Mouse (Mus musculus) myocyte (in vitro differentiated cells): ENCODE measurements around the gene Madd.

Source experiments
- CEBPB ChIP-seq: IDR thresholded peaks from 2 replicates; pipeline ENCODE4 v1.6.1; 2011; ENCODE audit warnings: mild to moderate bottlenecking, moderate library complexity; ENCODE audit not compliant: poor library complexity, insufficient read depth, severe bottlenecking
- E2F4 ChIP-seq: IDR thresholded peaks from one replicate; pipeline ENCODE4 v1.6.1; 2011; ENCODE audit warnings: mild to moderate bottlenecking, control low read depth, moderate library complexity; ENCODE audit not compliant: insufficient read depth
- MAX ChIP-seq: IDR thresholded peaks from one replicate; pipeline ENCODE4 v1.6.1; 2011; ENCODE audit warnings: low read depth, mild to moderate bottlenecking, control low read depth
- POLR2A ChIP-seq: IDR thresholded peaks from one replicate; pipeline ENCODE4 v1.6.1; 2011; ENCODE audit warnings: low read depth, mild to moderate bottlenecking, control low read depth, moderate library complexity; ENCODE audit not compliant: insufficient read length
- POLR2AphosphoS2 ChIP-seq: IDR thresholded peaks from one replicate; pipeline ENCODE4 v1.6.1; 2011; ENCODE audit warnings: low read depth, control low read depth; ENCODE audit not compliant: insufficient read length
- REST ChIP-seq: IDR thresholded peaks from one replicate; pipeline ENCODE4 v1.6.1; 2011; ENCODE audit warnings: mild to moderate bottlenecking, control low read depth, moderate library complexity; ENCODE audit not compliant: insufficient read depth, insufficient read length
- TCF12 ChIP-seq: IDR thresholded peaks from one replicate; pipeline ENCODE4 v1.6.1; 2011; ENCODE audit warnings: mild to moderate bottlenecking, control low read depth; ENCODE audit not compliant: poor library complexity, insufficient read depth, severe bottlenecking
- TCF3 ChIP-seq: IDR thresholded peaks from one replicate; pipeline ENCODE4 v1.6.1; 2011; ENCODE audit warnings: low read depth, control low read depth; ENCODE audit not compliant: insufficient read length

DNA sequence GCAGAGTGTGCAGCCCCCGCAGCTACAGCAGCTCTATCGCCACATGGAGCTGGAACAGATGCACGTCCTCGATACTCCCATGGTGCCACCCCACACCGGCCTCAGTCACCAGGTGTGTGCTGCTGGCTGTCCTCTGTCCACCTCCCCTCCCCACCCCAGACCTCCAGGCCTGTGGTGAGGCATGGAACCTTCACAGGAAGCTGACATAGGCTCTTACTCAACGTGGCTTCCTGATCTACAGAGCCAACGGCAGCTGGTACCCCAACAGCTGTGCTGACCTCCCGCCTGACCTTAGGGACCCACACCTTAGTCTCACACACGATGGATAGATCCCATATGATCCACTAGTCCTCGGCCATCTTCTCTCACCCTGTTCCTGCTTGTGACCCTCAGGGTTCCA is 70.3 kb downstream of the Madd start:
- TF ChIP-seq MAX, result no peak
- TF ChIP-seq POLR2AphosphoS2, result no peak
- no peak for TF ChIP-seq POLR2A
- TF ChIP-seq TCF3, result no peak
- no peak for TF ChIP-seq TCF12
- no peak for TF ChIP-seq E2F4
- TF ChIP-seq CEBPB, result no peak
- TF ChIP-seq REST, result no peak
